Mouse (Mus musculus) left cerebral cortex, postnatal 10 days (tissue): ENCODE data around the gene Inka2. TPM values are rescaled to one million over a fixed set of nuclear protein-coding genes. Genes with fewer than 3 reads are reported as not detected.
"Not testable (repeated sequence)": the region's sequence is repeated elsewhere in the genome, so short reads cannot be mapped to it uniquely, and the experiment has no call there.

Experiments
- DNase-seq, 2 experiments: peaks; one replicate each; pipeline ENCODE4 v3.0.0; 2021 to 2022; ENCODE audit warnings: low spot score in 2 of 2, mixed read lengths in 1 of 2; ENCODE audit errors: extremely low spot score in 1 of 2
- intact Hi-C: fragments of 180-260 bp; cut with DNase I; formaldehyde crosslinking; loops from one replicate; pipeline ENCODE4 v1.15.1; 2025
- total RNA-seq, 2 experiments: library from RNA; stranded (reverse); gene quantifications; 2 replicates each; pipeline ENCODE4 v1.2.3; 2021

Gene Inka2
- total RNA-seq, 2 experiments from 2014 or later, result 41.2 to 42.6 TPM

- DNase-seq, result peak in 1 of 2 experiments; percentile 52
- intact Hi-C loops, result no loop called here
Observed at GRCm38 (mm10) chr3:105695476-105696386, 8.7 kb upstream of the Inka2 start.

DNA sequence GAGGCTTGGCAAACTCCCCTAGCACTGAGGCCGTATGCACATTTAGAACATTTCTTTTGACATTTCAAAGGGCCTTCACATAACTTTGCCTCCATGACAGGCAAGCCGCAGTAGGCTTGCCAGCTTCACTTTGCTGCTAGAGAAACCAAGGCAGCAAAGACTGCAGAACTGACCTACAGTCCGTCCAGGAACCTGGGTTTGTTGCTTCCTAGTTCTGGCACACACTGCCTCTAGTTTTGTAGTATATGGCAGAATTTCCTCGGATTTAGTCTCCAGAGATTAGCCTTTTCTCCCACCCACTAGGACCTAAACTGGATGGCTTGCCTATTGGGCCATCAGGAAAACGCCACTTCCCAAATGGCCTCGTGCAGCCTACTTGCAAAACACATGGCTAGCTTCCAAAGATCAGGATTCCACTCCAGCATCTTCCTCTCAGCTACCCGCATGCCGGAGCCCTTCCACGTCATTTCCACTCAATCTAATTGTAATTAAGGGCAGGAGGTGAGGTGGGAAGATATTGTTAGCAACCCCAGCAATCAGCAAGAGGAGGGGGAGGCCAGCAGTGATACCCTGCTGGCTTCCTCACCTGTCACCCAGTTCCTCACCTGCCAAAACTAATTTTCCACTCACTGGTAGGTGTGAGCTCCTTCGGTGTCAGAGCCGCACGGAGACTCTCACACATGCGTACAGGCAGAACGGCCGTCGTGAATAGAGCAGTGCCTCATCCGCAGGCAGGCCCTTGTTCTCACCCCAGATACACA, 7.8 kb upstream of the Inka2 start:
- intact Hi-C loops, result no loop called here
- peak in 1 of 2 experiments; percentile 16 for DNase-seq

GRCm38 (mm10) chr3:105697148-105697441, 7.3 kb upstream of the Inka2 start:
- no peak for DNase-seq
- intact Hi-C loops, result no loop called here

DNA sequence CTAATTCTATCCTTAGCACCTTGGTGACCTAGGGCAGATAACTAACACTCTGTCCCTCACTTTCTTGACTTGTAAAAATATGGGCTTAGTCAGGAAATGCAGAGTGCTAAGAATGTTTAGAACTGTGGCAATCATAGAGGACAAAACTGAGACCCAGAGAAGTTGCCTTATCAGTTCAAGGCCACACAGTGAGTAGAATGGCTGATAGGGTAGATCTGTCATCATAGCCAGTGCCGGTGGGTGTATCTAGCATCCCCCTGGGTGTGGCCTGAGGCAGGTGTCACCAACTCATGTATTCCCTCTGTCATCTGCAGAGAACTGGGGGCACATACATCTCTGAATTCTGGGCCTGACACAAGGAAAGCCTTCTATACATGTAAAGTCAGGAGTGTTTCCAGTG, 6.1 kb upstream of the Inka2 start:
- DNase-seq, result no peak
- intact Hi-C loops, result no loop called here

DNA sequence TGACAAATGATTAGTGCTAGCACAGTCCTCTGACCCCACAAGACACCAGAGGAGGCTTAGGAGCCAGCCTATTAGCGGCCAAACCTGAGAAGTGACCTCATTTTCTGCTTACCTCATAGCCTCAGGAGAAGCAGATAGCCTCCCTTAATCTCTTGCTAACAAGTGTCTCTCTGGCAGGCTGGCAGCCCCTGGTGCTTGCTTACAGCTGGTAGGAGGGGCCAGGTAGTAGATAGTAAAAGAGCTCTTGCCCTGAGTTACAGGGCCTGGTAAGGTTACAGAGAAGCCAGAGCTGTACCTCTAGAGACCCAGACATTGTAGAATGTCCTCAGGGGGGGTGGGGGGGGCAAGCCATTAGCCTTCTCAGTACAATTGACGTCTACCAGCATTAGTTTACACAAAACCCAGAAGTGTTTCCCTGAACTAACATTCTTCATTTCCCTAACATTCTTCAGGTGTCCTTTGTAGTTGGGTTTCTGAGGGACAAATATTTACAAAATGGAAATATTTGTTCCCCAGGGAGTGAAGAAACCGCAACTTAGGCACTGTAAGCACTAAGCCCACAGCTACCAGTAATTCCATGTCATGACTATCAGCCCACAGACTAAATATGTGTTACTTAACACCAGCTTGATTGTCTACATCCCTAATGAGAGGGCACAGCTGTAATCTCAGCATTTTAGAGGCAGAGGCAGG, 5.0 kb upstream of the Inka2 start:
- DNase-seq, result no peak
- intact Hi-C loops, result no loop called here

- intact Hi-C loops, result not testable (repeated sequence)
Observed at GRCm38 (mm10) chr3:105700786-105701185, 3.6 kb upstream of the Inka2 start.

DNA sequence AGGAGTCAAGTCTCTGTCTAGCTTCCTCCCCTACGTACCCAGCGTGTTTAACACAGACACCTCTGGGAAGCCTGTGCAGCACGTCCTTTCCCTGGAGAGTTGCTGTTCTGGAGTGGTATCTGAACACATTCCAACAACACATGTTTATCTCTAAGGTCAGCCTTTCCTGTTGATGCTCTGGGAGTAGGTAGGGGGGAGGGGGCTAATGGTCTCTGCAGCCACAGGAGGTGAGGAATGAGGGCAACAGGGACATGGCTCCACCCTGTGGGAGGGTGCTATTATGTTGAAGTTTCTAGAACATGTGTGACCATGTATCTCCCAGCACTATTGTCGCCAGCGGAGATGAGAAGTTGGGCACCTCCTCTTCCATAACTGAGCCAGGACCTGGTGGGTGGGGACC, 3.0 kb upstream of the Inka2 start:
- DNase-seq, result peak in 1 of 2 experiments; percentile 35

More at GRCm38 (mm10) chr3:105700786-105701185, 3.6 kb upstream of the Inka2 start:
- not testable (repeated sequence) for DNase-seq

GRCm38 (mm10) chr3:105703571-105703970, 828 bp upstream of the Inka2 start:
- peak in 1 of 2 experiments; percentile 21 for DNase-seq

More for the DNA sequence above, 3.0 kb upstream of the Inka2 start:
- intact Hi-C loops, result no loop called here

DNA sequence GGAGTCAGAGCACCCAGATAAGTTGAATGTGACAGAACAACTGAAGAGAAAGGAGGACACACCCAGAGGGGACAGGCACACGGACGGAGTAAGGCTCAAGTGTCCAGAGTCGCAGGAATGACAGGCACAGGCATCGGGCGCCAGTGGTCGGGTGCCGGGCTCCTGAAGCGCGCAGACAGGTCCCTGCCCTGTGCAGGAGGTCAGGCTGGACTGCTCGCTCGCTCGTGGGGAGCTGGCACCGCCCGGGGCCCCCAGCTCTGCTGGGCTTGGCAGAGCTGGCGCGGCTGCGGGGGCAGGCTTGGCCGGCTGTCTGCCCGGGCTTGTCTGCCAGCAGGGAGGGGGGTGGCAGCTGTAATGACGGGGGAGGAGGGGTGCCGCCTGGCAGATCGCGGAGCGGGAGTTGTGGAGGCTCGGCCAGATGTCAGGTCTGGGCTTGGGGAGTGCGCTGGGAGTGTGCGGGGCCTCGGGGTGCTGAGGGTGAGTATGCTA, 706 bp downstream of the Inka2 start:
- intact Hi-C loops, result no loop called here
- DNase-seq, result peak; percentile 76 to 89

More at GRCm38 (mm10) chr3:105703571-105703970, 828 bp upstream of the Inka2 start:
- intact Hi-C loops, result no loop called here

DNA sequence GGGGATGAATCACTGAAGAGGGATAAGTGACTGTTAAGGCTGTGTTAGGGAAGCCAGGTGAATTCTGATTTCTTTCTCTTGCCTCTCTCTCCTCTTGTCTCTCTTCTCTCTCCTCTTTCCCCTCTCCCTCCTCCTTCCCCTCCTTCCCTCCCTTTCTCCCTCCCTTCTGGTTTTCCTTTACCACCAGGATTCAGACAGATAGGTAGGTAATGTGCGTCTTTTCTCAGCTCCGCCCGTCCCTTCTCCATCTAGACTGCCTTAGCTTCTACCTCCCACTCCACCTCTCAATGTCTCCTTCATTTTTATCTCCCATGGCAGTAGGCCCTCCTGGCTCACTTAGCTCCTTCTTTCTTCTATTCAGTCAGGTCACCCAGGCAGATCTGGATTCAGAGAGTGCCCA, 1.2 kb downstream of the Inka2 start:
- intact Hi-C loops, result no loop called here
- DNase-seq, result no peak

DNA sequence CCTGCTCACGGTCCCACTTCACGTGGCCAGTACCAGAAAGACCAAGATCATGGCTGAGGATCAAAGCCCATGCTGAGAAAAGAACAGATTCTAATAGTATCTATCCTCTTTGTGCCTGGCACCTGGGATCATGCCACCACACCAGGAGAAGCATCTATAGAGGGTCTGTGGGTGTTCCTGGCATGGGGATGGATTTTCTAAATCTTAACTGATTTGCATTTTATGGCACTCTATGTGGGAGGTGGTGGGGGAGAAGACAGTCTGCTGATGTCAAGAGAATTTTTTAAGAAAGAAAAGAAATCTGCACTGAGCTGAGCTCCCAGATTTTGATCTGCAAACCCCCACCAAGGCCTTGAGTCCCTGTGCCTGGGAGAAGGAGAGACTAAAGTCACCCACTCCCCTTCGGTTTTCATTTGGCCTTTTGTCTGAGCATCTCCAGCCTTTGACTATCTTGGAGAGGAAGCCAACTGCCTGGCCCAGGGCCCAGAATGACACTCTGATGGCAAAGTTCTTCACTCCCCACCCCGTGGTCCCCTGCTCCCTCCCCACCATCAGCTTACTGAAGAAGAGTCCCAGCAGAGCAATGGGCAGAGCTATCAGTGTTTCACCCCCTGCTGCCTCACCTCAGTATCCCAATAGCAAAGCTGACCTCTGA, 2.1 kb downstream of the Inka2 start:
- intact Hi-C loops, result no loop called here
- DNase-seq, result peak in 1 of 2 experiments; percentile 51

DNA sequence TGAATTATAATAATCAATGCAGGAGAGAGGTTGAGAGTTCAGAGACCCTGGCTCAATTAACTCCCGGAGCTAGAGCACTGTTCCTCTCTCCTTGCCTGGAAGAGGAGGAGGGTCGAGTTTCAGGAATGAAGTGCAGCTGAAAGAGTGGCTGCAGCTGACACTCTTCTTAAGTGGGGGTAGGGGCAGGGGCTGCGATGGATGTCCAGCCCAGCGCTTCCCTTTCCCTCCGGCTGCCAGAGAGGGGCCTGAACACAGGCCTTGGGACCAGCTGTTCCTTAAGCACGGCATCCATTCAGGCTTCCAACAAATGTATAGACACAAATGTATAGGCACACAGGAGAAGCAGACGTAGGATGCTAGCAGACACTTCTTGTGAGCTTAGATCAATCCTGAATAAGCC, 3.2 kb downstream of the Inka2 start:
- intact Hi-C loops, result no loop called here
- peak in 1 of 2 experiments; percentile 16 for DNase-seq

- DNase-seq, result peak in 1 of 2 experiments; percentile 72
- intact Hi-C loops, result no loop called here
Observed at GRCm38 (mm10) chr3:105710246-105710645, 5.8 kb downstream of the Inka2 start.

GRCm38 (mm10) chr3:105711741-105712140, 7.3 kb downstream of the Inka2 start:
- peak in 1 of 2 experiments; percentile 67 for DNase-seq
- intact Hi-C loops, result no loop called here

DNA sequence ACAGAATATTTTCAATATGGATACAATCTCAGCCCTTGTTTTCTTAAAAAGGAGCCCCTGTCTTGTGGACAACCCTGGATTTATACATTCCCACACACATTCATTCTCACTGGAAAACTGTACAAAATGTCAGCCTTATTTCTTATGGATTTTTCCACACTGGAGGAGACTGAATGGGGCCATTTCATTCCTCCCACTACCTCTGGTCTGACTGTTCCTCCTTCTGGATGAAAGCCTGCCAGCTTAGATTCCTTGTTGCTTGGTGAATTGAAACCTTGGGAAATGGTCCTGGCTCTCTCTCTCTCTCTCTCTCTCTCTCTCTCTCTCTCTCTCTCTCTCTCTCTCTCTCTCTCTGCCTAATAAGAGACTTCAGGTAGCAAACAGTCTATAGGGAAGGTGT, 8.4 kb downstream of the Inka2 start:
- DNase-seq, result no peak
- intact Hi-C loops, result no loop called here

GRCm38 (mm10) chr3:105714091-105714819, 9.9 kb downstream of the Inka2 start:
- DNase-seq, result peak in 1 of 2 experiments; percentile 24
- intact Hi-C loops, result no loop called here

GRCm38 (mm10) chr3:105714820-105715167, 10.4 kb downstream of the Inka2 start:
- intact Hi-C loops, result no loop called here
- DNase-seq, result no peak

- intact Hi-C loops, result no loop called here
- peak in 1 of 2 experiments; percentile 40 for DNase-seq
Observed at GRCm38 (mm10) chr3:105716353-105717000, 12.1 kb downstream of the Inka2 start.
